Mouse (Mus musculus): ENCODE results near the gene Gm28036. TPM values are rescaled to one million over a fixed set of nuclear protein-coding genes. Genes with fewer than 3 reads are reported as not detected.

Gm28036 gene
- polyA plus RNA-seq, 1 experiment from 2014 or later, result 20.9 TPM

Other genes with a start within 250 kb of the Gm28036 start
- 65.5 and 70.0 TPM in 2 replicates for gene Uqcc1, start 196.8 kb downstream of the Gm28036 start, polyA plus RNA-seq (2016; fragmentation: Nextera tagmentation; extraction: Ambion mirVana)
- gene Gm15557, start 186.4 kb downstream of the Gm28036 start, polyA plus RNA-seq (2016; fragmentation: Nextera tagmentation; extraction: Ambion mirVana), result not detected in 2 replicates
- gene Gdf5, start 181.7 kb downstream of the Gm28036 start, polyA plus RNA-seq (2016; fragmentation: Nextera tagmentation; extraction: Ambion mirVana), result 3.6 and 3.8 TPM in 2 replicates
- 26.9 and 27.7 TPM in 2 replicates for gene Cep250, start 170.6 kb downstream of the Gm28036 start, polyA plus RNA-seq (2016; fragmentation: Nextera tagmentation; extraction: Ambion mirVana)
- 1.7 and 2.4 TPM in 2 replicates for gene 6430550D23Rik, start 119.1 kb downstream of the Gm28036 start, polyA plus RNA-seq (2016; fragmentation: Nextera tagmentation; extraction: Ambion mirVana)
- 230 and 257 TPM in 2 replicates for gene Ergic3, start 119.0 kb downstream of the Gm28036 start, polyA plus RNA-seq (2016; fragmentation: Nextera tagmentation; extraction: Ambion mirVana)
- 0.37 TPM in 1 of 2 replicates, not detected in the other for gene Fer1l4, start 74.1 kb downstream of the Gm28036 start, polyA plus RNA-seq (2016; fragmentation: Nextera tagmentation; extraction: Ambion mirVana)
- 7.5 and 7.9 TPM in 2 replicates for gene Spag4, start 61.9 kb downstream of the Gm28036 start, polyA plus RNA-seq (2016; fragmentation: Nextera tagmentation; extraction: Ambion mirVana)
- 48.4 and 52.2 TPM in 2 replicates for gene Cpne1, start 15.1 kb downstream of the Gm28036 start, polyA plus RNA-seq (2016; fragmentation: Nextera tagmentation; extraction: Ambion mirVana)
- 38.9 and 39.9 TPM in 2 replicates for gene Rbm12, start 15.1 kb downstream of the Gm28036 start, polyA plus RNA-seq (2016; fragmentation: Nextera tagmentation; extraction: Ambion mirVana)
- gene Romo1, start 16.9 kb upstream of the Gm28036 start, polyA plus RNA-seq (2016; fragmentation: Nextera tagmentation; extraction: Ambion mirVana), result 363 and 435 TPM in 2 replicates
- 29.2 and 29.7 TPM in 2 replicates for gene Nfs1, start 17.1 kb upstream of the Gm28036 start, polyA plus RNA-seq (2016; fragmentation: Nextera tagmentation; extraction: Ambion mirVana)
- 659 and 670 TPM in 2 replicates for gene Rbm39, start 53.1 kb upstream of the Gm28036 start, polyA plus RNA-seq (2016; fragmentation: Nextera tagmentation; extraction: Ambion mirVana)
- 95.7 and 97.2 TPM in 2 replicates for gene Phf20, start 69.4 kb upstream of the Gm28036 start, polyA plus RNA-seq (2016; fragmentation: Nextera tagmentation; extraction: Ambion mirVana)
- gene Cnbd2, start 185.2 kb upstream of the Gm28036 start, polyA plus RNA-seq (2016; fragmentation: Nextera tagmentation; extraction: Ambion mirVana), result 6.4 and 6.7 TPM in 2 replicates
- 121 and 126 TPM in 2 replicates for gene Scand1, start 185.6 kb upstream of the Gm28036 start, polyA plus RNA-seq (2016; fragmentation: Nextera tagmentation; extraction: Ambion mirVana)